Mouse (Mus musculus): ENCODE measurements around the gene B3gnt4.

Gene B3gnt4

DNA sequence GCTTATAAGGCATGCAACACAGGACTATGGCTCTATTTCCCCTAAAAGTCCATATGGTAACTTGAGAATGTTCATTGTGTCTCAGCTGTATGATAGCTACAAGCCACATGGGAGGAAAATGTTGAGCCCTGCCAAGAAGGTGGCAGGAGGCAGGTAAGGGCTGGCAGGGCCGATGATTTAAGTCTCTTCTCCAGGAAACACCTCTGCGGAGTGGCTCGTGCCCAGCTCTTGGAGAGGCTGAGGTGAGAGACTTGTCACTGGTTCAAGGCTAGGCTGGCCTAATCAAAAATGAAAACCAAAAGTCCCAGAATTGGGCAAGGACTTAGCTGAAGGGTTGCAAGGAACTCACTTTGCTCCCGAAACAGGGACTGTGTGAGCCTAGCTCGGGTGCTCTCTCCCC is at the start of gene B3gnt4:
B3gnt4 (plus strand) TSS at position 301 of the 400 bp plus-strand sequence.
- WGBS = 95% methylated on average over 5 of the region's 5 CpGs

DNA sequence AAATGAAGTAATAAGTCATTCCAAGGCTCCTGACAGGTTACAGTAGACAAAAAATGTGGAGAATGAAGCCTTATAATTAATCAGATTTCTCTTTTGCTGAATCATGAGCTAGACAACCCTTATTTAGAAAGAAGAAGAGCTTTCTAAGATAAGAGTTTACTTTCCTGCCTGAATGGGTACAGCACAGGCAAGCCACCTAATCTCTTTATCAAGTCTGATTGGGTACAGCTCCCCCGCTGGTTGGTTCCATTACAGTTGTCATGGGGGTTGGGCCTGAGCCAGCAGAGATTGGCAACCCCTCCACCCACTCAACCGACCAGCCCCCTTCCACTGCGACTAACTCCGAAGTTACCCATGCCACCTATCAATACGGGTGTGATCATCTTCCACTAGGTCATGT is 48.8 kb upstream of the B3gnt4 start:
- WGBS = 49% methylated on average over 5 of the region's 5 CpGs

GRCm38 (mm10) chr5:123464638-123465037 is 45.6 kb upstream of the B3gnt4 start:
- 89% methylated on average over 1 of the region's 1 CpGs for WGBS

DNA sequence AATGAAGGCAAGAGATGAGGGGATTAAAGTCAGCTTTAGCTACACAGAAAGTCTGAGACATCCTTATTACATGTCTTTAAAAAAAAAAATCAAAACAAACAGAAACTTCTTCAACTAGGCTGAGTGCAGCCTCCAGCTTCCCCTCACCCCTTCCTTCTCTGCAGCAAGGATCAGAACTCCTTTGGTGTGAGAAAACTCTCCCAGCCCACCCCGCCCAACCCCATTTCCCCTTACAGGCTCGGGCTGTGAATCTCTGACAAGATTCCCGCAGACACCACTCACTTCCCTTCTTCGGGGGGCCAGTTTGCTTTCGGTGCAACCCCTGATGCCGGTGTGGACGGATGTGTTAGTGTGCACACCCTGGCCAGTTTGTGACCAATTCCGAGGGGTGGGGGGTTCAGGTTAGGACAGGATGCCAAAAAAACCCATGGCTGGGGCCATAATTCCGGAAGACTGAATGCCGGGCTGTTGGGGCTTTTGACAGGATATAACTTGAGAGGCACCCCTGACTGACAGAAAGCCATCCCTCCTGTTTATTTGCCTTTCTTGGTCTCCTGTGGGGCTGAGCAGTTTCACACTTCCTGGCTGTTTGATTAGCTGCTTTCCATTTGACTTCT is 39.4 kb upstream of the B3gnt4 start:
- WGBS = 64% methylated on average over 10 of the region's 10 CpGs

DNA sequence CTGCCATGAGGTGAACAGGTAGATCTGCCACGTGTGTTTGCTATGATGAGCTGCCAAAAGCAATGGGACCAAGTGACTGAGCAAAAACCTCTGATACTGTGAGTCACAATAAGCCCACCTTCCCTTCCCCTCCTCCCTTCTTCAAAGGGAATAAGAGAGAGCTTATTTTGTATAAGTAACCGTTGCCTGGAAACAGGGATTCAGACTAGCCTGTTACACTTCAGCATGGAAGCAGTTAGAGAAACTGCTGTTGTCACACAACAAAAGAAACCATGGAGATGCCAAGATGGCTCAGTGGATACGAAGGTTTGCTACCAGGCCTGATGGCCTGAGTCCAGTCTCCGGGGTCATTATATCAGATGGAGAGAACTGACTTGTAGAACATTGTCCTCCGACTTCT is 36.4 kb upstream of the B3gnt4 start:
- WGBS = 51% methylated on average over 5 of the region's 5 CpGs

- 89% methylated on average over 11 of the region's 11 CpGs for WGBS
Observed at GRCm38 (mm10) chr5:123487659-123488395, 22.4 kb upstream of the B3gnt4 start.

- WGBS = 5% methylated on average over 25 of the region's 25 CpGs
Observed at GRCm38 (mm10) chr5:123489112-123489785, 21.0 kb upstream of the B3gnt4 start, which contains the start of the genes Lrrc43 and Il31. Lrrc43 (plus strand) TSS chr5:123489305. Il31 (minus strand) TSS chr5:123489489.

- 70% methylated on average over 9 of the region's 9 CpGs for WGBS
Observed at GRCm38 (mm10) chr5:123489935-123490334, 20.3 kb upstream of the B3gnt4 start.

DNA sequence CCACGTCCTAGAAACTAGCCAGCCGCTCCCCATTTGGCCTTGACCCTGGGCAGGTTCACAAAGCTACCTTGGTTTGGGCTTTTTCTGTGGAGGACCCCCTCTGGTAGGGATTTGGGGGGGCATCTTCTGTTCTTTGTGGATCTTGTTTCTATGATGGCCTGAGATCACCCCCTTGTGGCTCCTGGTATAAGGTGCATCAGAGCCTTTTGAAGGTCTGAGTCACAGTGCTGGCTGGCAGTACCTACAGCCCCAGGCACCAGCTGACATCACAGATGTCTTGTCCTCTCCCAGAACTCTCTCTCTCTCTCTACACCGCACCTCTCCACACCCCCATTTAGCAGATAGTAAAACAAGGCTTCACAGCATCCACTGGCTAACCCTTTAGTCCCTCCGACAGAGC is 10.5 kb upstream of the B3gnt4 start:
- 38% methylated on average over 4 of the region's 4 CpGs for WGBS

DNA sequence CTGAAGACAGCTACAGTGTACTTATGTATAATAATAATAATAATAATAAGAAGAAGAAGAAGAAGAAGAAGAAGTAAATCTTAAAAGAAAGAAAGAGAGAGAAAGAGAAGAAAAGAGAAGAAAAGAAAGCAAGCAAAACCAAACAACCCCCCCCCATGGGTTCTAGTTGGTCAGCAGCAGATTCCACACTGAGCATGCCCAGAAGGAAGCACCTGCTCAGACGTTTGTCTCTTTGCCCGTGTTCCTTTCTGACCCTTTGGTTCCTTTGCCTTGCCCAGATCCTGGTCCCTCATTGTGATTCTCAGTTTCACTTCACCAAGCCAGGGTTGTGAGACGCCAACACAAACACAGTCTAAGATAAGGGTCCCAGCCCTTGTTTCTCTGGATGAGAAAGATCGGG is 8.3 kb upstream of the B3gnt4 start:
- 76% methylated on average over 4 of the region's 4 CpGs for WGBS

DNA sequence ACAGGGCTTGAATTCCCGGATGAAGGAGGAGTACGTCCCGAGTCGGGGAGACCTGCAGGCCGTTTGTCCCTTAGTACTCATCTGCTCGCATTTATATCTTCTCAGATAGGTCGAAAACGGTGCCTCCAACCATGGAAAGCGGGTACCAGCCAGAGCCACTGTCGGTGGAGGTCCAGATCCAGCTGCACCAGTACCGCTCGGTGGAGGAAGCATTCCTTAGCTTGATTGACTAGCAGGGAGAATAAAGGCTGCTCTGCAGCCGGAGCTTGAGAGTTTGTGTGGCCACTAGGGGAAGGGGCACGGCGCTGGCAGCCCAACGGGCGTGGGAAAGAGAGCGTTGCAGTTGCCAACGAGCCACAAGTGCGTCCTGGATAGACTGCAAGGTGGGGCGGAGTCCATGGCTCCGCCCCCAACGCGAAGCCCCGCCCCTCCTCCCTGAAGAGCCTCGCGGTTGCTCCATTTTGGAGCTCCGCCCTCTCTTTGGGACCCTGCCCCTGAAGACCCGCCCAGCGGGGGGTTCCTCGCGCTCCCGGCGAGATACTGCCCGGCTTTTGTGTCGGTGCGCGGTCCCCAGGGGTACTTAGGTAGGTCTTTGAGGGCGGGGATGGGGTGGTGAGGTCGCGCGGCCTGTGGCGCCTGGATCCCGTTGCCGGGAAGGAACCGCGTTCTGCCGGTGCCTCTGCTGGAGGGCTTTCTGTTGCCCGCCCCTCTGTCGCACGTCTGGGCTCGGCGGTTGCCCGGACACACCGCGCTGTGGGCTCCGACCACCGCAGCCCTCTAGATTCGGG is 2.1 kb upstream of the B3gnt4 start:
- under 1% methylated on average over 58 of the region's 59 CpGs for WGBS

DNA sequence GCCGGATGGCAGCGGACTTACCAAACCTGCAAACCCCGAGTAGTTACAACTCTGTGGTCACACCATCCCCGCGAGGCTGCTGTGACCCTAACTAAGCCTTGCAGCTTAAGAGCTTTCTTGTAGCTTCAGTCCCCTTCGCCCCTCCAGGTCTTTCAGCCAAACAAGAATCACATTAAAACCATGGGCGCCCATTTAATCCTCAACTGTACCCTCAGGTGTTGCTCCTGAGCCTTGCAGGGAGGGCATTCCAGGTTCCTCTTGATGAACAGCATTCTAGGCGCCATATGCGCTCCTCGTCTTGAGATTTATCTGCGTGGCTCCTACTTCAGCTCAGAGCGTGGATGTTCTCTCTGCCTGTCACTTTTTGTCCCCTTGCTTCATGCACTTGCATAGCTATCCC is 1.3 kb upstream of the B3gnt4 start:
- WGBS = 8% methylated on average over 12 of the region's 12 CpGs

DNA sequence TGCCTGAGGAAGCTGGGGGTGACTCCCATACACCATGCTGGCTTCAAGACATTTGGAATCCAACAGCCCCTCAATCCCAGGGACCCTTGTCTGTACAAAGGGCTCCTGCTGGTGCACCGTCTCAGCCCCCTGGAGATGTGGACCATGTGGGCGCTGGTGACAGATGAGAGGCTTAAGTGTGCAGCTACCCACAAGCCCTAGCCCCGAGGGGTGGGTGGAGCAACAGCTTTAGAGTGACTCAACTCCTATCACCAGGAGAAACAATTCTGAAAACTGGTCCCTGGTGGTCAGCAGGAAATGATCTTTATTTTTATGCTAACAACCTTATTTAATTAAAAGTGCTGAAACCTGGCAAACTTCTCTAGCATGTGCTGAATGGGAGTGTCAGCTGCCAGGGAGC is 1.2 kb downstream of the B3gnt4 start:
- 49% methylated on average over 3 of the region's 3 CpGs for WGBS

DNA sequence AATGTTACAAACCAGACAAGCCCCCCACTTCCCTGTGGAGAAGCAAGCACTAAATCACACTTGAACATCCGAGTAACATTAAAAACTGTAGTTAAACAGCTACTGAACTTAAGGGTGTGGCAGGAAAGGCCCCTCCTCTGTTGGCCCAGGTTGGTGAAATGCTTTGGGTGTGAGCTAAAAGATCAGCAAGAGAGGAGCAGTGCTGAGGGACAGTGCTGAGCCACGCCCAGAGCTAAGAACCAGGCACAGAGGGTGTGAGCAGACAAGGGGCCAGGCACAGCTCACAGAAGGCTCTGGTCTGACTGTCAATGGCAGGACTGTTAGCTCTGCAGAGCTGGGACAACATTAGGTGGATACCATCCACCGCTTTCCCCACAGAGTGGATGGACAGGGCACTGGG is 1.8 kb downstream of the B3gnt4 start:
- WGBS = 79% methylated on average over 3 of the region's 3 CpGs

- 77% methylated on average over 5 of the region's 5 CpGs for WGBS
Observed at GRCm38 (mm10) chr5:123514871-123515270, 4.6 kb downstream of the B3gnt4 start.

GRCm38 (mm10) chr5:123520666-123521065 is 10.4 kb downstream of the B3gnt4 start:
- WGBS = 88% methylated on average over 9 of the region's 9 CpGs

DNA sequence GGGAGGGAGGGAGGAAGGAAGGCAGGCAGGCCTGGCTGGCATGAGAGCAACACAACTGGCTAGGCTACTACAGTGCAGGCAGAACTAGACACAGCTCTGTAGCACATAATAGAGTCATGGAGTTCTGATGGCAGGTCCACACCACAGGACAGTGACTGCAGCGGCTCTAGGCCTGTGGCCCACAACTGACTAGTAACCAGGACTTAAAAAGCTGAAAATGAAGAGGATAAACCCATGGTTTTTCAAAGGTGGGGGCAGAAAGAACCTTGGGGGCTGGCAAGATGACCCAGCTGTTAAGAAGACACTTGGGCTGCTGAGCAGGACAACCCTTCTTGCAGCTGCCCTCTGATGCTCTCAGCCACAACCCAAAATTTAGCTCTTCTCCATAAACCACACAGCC is 11.4 kb downstream of the B3gnt4 start:
- 80% methylated on average over 1 of the region's 1 CpGs for WGBS

DNA sequence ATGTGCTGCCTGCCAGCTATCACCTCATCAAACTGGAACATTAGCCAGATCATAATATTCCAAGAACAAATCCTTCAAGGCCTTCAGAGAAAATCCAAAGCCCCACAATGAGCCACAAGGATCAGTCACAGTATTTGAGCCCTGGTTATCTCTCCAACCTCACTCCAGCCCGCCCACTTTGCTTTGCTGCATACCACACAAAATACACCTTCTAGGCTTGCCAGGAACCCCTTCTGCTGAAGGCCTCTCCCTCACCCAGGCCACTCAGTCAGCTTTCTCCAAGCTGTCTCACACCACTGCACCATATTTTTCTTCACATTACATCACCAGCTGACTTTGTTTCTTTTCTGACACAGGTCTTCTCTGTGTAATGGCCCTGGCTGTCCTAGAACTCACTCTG is 11.9 kb downstream of the B3gnt4 start:
- WGBS = 83% methylated on average over 1 of the region's 1 CpGs

DNA sequence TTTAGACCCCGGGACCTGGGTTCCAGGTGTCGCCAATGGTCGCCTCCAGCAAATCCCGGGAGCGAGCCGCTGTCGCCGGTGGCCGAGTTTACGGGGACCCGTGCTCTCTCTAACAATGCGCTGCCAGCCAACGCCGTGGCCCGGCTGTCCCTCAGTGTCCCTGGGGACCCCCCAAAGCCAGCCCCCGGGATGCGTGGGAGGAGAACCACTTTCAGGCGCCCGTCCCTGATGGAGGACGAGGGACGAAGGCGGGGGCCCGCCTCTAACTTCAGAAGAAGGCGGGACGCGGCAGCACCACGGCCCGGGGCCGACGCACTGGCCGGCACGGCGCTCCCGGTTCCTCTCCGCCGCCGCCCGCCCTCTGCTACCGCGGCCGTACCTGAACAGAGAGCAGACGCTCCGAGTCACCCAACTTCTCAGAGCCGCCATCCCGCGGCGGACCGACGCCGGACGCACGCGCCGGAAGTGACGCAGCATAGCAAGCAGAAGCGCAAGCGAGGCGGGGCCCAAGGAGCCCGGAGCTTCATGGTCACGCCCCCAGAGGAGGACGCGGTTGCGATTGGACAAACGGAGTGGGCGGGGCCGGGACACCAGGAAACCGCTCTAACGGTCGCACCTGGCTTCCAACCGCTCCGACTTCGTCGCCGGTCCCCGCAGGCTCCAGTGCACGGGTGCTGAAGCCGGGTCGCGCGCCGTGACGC is 13.6 kb downstream of the B3gnt4 start, which contains the start of gene Diablo:
Diablo (minus strand) TSS at position 485 of the 701 bp plus-strand sequence.
- under 1% methylated on average over 82 of the region's 82 CpGs for WGBS

- under 1% methylated on average over 23 of the region's 27 CpGs for WGBS
Observed at GRCm38 (mm10) chr5:123524393-123524750, 14.1 kb downstream of the B3gnt4 start.

- 84% methylated on average over 7 of the region's 7 CpGs for WGBS
Observed at GRCm38 (mm10) chr5:123525281-123525680, 15.0 kb downstream of the B3gnt4 start, which contains the start of gene Gm49027. Gm49027 (minus strand) TSS chr5:123525488.
